Mouse (Mus musculus) cerebellum, adult 2 months (tissue): ENCODE measurements around the gene Lyrm9.

ENCODE experiments used
- CTCF ChIP-seq: fragments of 200-500 bp; IDR thresholded peaks from 2 replicates; pipeline ENCODE4 v1.5.1; 2011; ENCODE audit warnings: low read depth, mild to moderate bottlenecking, control low read depth, low read length, moderate library complexity, borderline replicate concordance; ENCODE audit not compliant: insufficient read depth
- POLR2A ChIP-seq: fragments of 200-500 bp; IDR thresholded peaks from 2 replicates; pipeline ENCODE4 v1.6.1; 2011; ENCODE audit warnings: low read length, control low read depth, borderline replicate concordance; ENCODE audit not compliant: insufficient read depth

- no peak for TF ChIP-seq CTCF
- TF ChIP-seq POLR2A: no peak
Measured at GRCm38 (mm10) chr11:78792055-78792454, 34.3 kb upstream of the Lyrm9 start.
